Mouse (Mus musculus) embryonic fibroblast, embryonic 13.5 days (primary cell): ENCODE data around the gene Gsg1l. TPM values are rescaled to one million over a fixed set of nuclear protein-coding genes. Genes with fewer than 3 reads are reported as not detected.

Experiments
- H3K27ac ChIP-seq: 2 replicates; pipeline ENCODE4 v1.5.1; 2012; ENCODE audit warnings: low read length, control low read depth, inconsistent platforms; ENCODE audit not compliant: insufficient read depth
- H3K4me1 ChIP-seq: 2 replicates; pipeline ENCODE4 v1.6.1; 2011; ENCODE audit warnings: low read length; ENCODE audit not compliant: control insufficient read depth, insufficient read depth
- H3K4me3 ChIP-seq: 2 replicates; pipeline ENCODE4 v1.5.1; 2011; ENCODE audit warnings: mild to moderate bottlenecking, control low read depth, low read length; ENCODE audit not compliant: insufficient read depth
- CTCF ChIP-seq: IDR thresholded peaks from 2 replicates; pipeline ENCODE4 v1.5.1; 2011; ENCODE audit warnings: mild to moderate bottlenecking, control low read depth, low read length, moderate library complexity, borderline replicate concordance; ENCODE audit not compliant: insufficient read depth
- POLR2A ChIP-seq: IDR thresholded peaks from 2 replicates; pipeline ENCODE4 v1.6.1; 2011; ENCODE audit warnings: low read depth, mild to moderate bottlenecking, control low read depth, low read length, moderate library complexity
- polyA plus RNA-seq: library from polyadenylated mRNA; stranded (reverse); fragments of >200 nt; gene quantifications from 2 replicates; pipeline ENCODE4 v1.2.4, GENCODE M21; 2011; ENCODE audit warnings: low read depth; ENCODE audit not compliant: missing spikeins, insufficient read length

Gsg1l gene
- polyA plus RNA-seq, 1 experiment, result not detected

DNA sequence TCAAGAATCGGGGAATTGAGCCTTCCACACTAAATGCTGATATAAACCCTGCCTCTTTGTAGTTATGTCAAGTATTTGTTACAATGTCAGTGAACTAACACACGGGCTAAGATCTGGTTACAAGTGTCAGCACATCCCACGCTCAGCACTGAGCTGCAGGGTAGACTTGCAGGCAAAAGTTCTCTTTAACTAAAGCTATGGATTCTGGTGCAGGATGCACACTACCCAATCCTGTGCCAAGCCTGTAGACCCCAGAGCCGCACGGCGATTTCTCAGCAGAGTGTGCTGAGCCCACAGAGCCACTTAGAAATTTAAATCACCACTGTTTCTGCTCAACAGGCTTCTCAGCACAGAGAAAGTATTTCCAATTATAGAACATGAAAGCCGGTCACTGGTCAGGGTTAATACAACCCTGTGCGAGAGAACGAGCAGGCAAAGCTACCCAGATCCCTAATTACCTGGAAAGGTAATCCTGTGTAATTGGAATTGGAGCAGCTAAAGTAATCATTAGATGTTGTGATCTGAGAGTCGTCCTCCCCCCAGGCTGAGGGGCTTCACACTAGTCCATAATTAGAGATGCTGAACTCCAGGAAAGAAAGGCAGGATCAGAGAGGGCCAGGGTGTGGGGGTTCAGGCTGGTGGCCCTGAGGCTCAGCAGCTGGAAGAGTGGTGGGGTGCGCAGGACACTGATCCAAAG lies 69.7 kb downstream of the Gsg1l start:
- TF ChIP-seq CTCF, result no peak
- TF ChIP-seq POLR2A, result no peak
- Histone ChIP-seq H3K4me1 (no peaks in the 10 kb centered on the region), H3K4me3 (no peak overlapping the region), H3K27ac (no peak overlapping the region)

GRCm38 (mm10) chr7:126008789-126009148 lies 73.4 kb downstream of the Gsg1l start:
- Histone ChIP-seq H3K4me1 (no peaks in the 10 kb centered on the region), H3K27ac (no peak overlapping the region), H3K4me3 (no peak overlapping the region)
- TF ChIP-seq CTCF (no peak), POLR2A (no peak)

- H3K4me3 ChIP-seq, result no peak overlapping the region
- H3K27ac ChIP-seq, result no peak overlapping the region
- H3K4me1 ChIP-seq, result no peaks in the 10 kb centered on the region
- TF ChIP-seq CTCF (no peak), POLR2A (no peak)
Observed at GRCm38 (mm10) chr7:126008139-126008788, 73.9 kb downstream of the Gsg1l start.

DNA sequence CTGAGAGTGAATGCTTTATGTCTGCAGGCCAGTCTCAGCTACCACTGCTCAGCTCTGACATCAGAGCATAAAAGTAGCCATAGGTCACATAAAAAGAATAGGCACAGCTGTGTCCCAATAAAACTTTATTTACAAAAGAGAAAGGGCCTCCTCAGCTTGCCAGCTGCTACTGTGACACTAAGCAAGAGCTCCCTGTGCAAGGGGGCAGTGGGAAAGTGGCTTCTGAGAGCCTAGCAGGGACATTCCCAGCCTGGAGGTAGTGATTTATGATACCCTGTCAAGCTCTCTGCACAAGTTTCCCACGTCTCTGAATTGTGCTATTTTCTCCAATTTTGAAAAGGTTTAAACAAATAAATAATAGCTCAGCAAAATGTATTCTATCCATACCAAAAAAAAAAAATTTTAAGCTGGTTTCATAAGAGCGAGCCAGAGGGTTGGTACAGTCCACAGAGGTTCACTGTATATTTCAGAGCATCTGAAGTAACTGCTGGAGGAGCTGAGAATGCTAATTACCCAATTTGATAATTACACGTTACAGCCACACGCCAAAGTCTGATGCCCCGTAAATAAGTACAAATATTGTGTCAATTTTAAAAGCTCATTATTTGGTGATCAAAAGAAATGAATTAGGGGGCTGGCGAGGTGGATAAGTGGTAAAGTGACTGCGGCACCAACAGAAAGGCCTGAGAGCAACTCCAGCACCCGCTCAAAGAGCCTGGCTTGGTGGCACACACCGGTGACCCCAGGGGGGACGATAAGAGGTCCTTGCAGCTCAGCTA lies 74.9 kb downstream of the Gsg1l start:
- H3K4me1 ChIP-seq, result no peaks in the 10 kb centered on the region

GRCm38 (mm10) chr7:126005274-126005673 lies 76.9 kb downstream of the Gsg1l start:
- H3K27ac ChIP-seq, result no peak overlapping the region
- H3K4me3 ChIP-seq, result no peak overlapping the region
- no peaks in the 10 kb centered on the region for H3K4me1 ChIP-seq
- no peak for TF ChIP-seq CTCF
- TF ChIP-seq POLR2A, result no peak

More for the DNA sequence above, 74.9 kb downstream of the Gsg1l start:
- TF ChIP-seq CTCF (no peak), POLR2A (no peak)
- Histone ChIP-seq H3K4me3 (no peak overlapping the region), H3K27ac (no peak overlapping the region)

DNA sequence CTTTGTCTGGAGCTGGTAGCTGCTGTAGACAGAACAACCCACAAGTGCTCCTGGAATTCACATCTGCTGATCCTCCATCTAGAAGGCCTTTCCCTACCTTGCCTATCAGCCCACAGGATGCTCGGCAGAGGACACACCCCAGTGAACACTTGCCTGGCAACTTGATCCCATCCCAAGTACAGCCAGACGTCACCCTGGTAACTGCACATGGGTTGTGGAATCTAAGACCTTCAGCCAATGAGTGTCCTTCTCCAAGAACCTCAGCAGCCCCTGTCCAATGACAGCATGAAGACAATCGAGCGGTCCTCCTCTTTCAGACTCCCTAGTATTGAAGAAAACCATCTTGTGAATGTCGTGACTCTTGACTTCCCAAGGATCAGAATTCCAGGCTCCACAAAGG lies 80.5 kb downstream of the Gsg1l start:
- Histone ChIP-seq H3K4me1 (no peaks in the 10 kb centered on the region), H3K4me3 (no peak overlapping the region), H3K27ac (no peak overlapping the region)
- no peak for TF ChIP-seq POLR2A
- no peak for TF ChIP-seq CTCF

DNA sequence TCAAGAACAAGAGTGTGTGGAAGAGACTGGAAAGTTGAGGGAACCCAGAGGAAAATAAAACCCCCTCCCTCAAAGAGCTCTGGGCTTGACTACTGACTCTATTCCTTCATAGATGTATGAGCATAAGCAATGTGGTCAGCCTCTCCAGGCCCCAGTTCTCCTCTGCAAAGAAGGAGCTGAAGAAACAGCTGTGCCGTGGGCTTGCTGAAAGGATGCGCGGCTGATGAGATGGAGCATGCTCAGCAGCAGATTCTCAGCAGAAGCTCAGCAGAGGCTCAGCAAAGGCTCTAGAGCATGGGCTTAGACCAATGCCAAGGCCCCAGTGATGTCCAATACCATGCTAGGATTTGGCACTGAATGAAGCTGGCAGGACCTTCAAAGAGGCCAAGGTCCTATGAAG lies 82.3 kb downstream of the Gsg1l start:
- Histone ChIP-seq H3K4me3 (no peak overlapping the region), H3K27ac (no peak overlapping the region), H3K4me1 (no peaks in the 10 kb centered on the region)
- TF ChIP-seq POLR2A (no peak), CTCF (no peak)

DNA sequence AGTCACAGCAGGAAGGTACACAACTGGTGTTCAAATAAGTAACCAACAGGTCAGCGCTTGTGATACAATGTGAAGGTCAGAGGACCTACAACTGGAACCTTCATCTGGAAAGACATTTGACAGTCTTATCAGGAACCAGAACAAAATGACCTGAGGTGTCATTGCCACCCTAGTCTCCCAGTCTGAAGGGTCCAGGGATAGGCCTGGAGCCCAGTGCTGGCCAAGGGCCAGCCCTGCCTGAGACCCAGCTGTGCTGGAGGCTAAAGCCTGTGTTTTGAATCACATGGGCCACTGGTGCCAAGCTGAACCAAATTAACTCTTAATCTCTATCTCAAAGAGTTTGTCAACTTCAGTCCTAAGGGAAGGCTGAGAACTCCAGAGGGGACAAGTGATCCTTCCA lies 86.1 kb downstream of the Gsg1l start:
- Histone ChIP-seq H3K4me1 (no peaks in the 10 kb centered on the region), H3K27ac (no peak overlapping the region), H3K4me3 (no peak overlapping the region)
- TF ChIP-seq POLR2A (no peak), CTCF (no peak)

GRCm38 (mm10) chr7:125992356-125992891 lies 89.8 kb downstream of the Gsg1l start:
- Histone ChIP-seq H3K27ac (no peak overlapping the region), H3K4me1 (no peaks in the 10 kb centered on the region), H3K4me3 (no peak overlapping the region)
- TF ChIP-seq CTCF (no peak), POLR2A (no peak)
